Mouse (Mus musculus): ENCODE measurements around the gene Tex44. TPM values are rescaled to one million over a fixed set of nuclear protein-coding genes. Genes with fewer than 3 reads are reported as not detected.
A peak's percentile ranks its signal among the peaks of the same experiment; 100 is the strongest.
"Not testable (repeated sequence)": the region's sequence is repeated elsewhere in the genome, so short reads cannot be mapped to it uniquely, and the experiment has no call there.

The Tex44 gene
- polyA plus RNA-seq, 1 experiment from 2014 or later: not detected

GRCm38 (mm10) chr1:86449966-86450365 is 23.8 kb downstream of the Tex44 start:
- WGBS: 49% methylated on average over 6 of the region's 6 CpGs
- no peak for ATAC-seq (ENCODE audit: extremely low read depth, insufficient number of reproducible peaks, low FRiP score, low TSS enrichment)

GRCm38 (mm10) chr1:86452713-86453112 is 26.6 kb downstream of the Tex44 start:
- no peaks in the 10 kb centered on the region for H3K27me3 ChIP-seq (replicated peaks)
- H3K4me2 ChIP-seq: no peak overlapping the region
- H3K36me3 ChIP-seq: no peaks in the 10 kb centered on the region
- H3K4me3 ChIP-seq: no peak overlapping the region
- peaks cover 8% of the 10 kb centered on the region for H3K4me1 ChIP-seq
- no peak for ATAC-seq (ENCODE audit: extremely low read depth, insufficient number of reproducible peaks, low FRiP score, low TSS enrichment)
- no peak overlapping the region for H3K9ac ChIP-seq
- H3K27ac ChIP-seq (replicated peaks): no peak overlapping the region
- 70% methylated on average over 5 of the region's 5 CpGs for WGBS
- no peaks in the 10 kb centered on the region for H3K9me3 ChIP-seq

More at GRCm38 (mm10) chr1:86449966-86450365, 23.8 kb downstream of the Tex44 start:
- no peak overlapping the region for H3K9ac ChIP-seq
- peaks cover 15% of the 10 kb centered on the region for H3K4me1 ChIP-seq
- no peak overlapping the region for H3K4me3 ChIP-seq
- no peaks in the 10 kb centered on the region for H3K27me3 ChIP-seq (replicated peaks)
- no peak overlapping the region for H3K4me2 ChIP-seq
- no peaks in the 10 kb centered on the region for H3K36me3 ChIP-seq
- no peaks in the 10 kb centered on the region for H3K9me3 ChIP-seq
- no peak overlapping the region for H3K27ac ChIP-seq (replicated peaks)

GRCm38 (mm10) chr1:86456892-86457581 is 30.9 kb downstream of the Tex44 start:
- Histone ChIP-seq H3K4me2 (no peak overlapping the region), H3K9ac (no peak overlapping the region), H3K9me3 (no peaks in the 10 kb centered on the region), H3K4me1 (no peaks in the 10 kb centered on the region), H3K27ac (replicated peaks) (no peak overlapping the region), H3K27me3 (replicated peaks) (no peaks in the 10 kb centered on the region), H3K4me3 (no peak overlapping the region), H3K36me3 (no peaks in the 10 kb centered on the region)
- ATAC-seq (ENCODE audit: extremely low read depth, insufficient number of reproducible peaks, low FRiP score, low TSS enrichment): no peak
- 65% methylated on average over 13 of the region's 13 CpGs for WGBS

- H3K27ac ChIP-seq (replicated peaks): no peak overlapping the region
- ATAC-seq (ENCODE audit: extremely low read depth, insufficient number of reproducible peaks, low FRiP score, low TSS enrichment): no peak
- H3K4me1 ChIP-seq: no peaks in the 10 kb centered on the region
- WGBS: 72% methylated on average over 4 of the region's 4 CpGs
- no peaks in the 10 kb centered on the region for H3K9me3 ChIP-seq
- no peak overlapping the region for H3K9ac ChIP-seq
- H3K27me3 ChIP-seq (replicated peaks): no peaks in the 10 kb centered on the region
- H3K4me3 ChIP-seq: no peak overlapping the region
- no peak overlapping the region for H3K4me2 ChIP-seq
- no peaks in the 10 kb centered on the region for H3K36me3 ChIP-seq
Measured at GRCm38 (mm10) chr1:86459371-86459770, 33.2 kb downstream of the Tex44 start.

GRCm38 (mm10) chr1:86464223-86464874 is 38.2 kb downstream of the Tex44 start:
- H3K4me3 ChIP-seq: no peak overlapping the region
- no peak for ATAC-seq (ENCODE audit: extremely low read depth, insufficient number of reproducible peaks, low FRiP score, low TSS enrichment)

GRCm38 (mm10) chr1:86464875-86465224 is 38.7 kb downstream of the Tex44 start:
- Histone ChIP-seq H3K27ac (replicated peaks) (peak overlapping the region; percentile 59), H3K27me3 (replicated peaks) (no peaks in the 10 kb centered on the region), H3K36me3 (no peaks in the 10 kb centered on the region), H3K4me2 (no peak overlapping the region), H3K4me1 (peaks cover 20% of the 10 kb centered on the region), H3K9ac (no peak overlapping the region), H3K9me3 (0 out of 2 replicates have a peak, but pooled peaks cover 4% of the 10 kb centered on the region), H3K4me3 (no peak overlapping the region)
- WGBS: 25% methylated on average over 4 of the region's 4 CpGs
- no peak for ATAC-seq (ENCODE audit: extremely low read depth, insufficient number of reproducible peaks, low FRiP score, low TSS enrichment)

More at GRCm38 (mm10) chr1:86464223-86464874, 38.2 kb downstream of the Tex44 start:
- 62% methylated on average over 9 of the region's 9 CpGs for WGBS
- Histone ChIP-seq H3K4me2 (no peak overlapping the region), H3K27ac (replicated peaks) (peak overlapping the region; percentile 59), H3K36me3 (no peaks in the 10 kb centered on the region), H3K9ac (no peak overlapping the region), H3K9me3 (0 out of 2 replicates have a peak, but pooled peaks cover 4% of the 10 kb centered on the region), H3K27me3 (replicated peaks) (no peaks in the 10 kb centered on the region), H3K4me1 (peaks cover 15% of the 10 kb centered on the region)

GRCm38 (mm10) chr1:86467416-86467815 is 41.3 kb downstream of the Tex44 start:
- no peak overlapping the region for H3K27ac ChIP-seq (replicated peaks)
- no peak for ATAC-seq (ENCODE audit: extremely low read depth, insufficient number of reproducible peaks, low FRiP score, low TSS enrichment)
- H3K27me3 ChIP-seq (replicated peaks): no peaks in the 10 kb centered on the region
- H3K4me3 ChIP-seq: no peak overlapping the region
- H3K9me3 ChIP-seq: 0 out of 2 replicates have a peak, but pooled peaks cover 4% of the 10 kb centered on the region
- no peaks in the 10 kb centered on the region for H3K36me3 ChIP-seq
- 78% methylated on average over 8 of the region's 8 CpGs for WGBS
- H3K9ac ChIP-seq: no peak overlapping the region
- peaks cover 45% of the 10 kb centered on the region for H3K4me1 ChIP-seq
- H3K4me2 ChIP-seq: no peak overlapping the region

GRCm38 (mm10) chr1:86469876-86470275 is 43.7 kb downstream of the Tex44 start:
- no peak overlapping the region for H3K4me3 ChIP-seq
- WGBS: 91% methylated on average over 4 of the region's 4 CpGs
- H3K9ac ChIP-seq: peak overlapping the region; percentile 45; the same call in 1 of the 2 replicates
- H3K36me3 ChIP-seq: no peaks in the 10 kb centered on the region
- no peak for ATAC-seq (ENCODE audit: extremely low read depth, insufficient number of reproducible peaks, low FRiP score, low TSS enrichment)
- H3K27ac ChIP-seq (replicated peaks): peak overlapping the region; percentile 99
- peaks cover 54% of the 10 kb centered on the region for H3K4me1 ChIP-seq
- H3K4me2 ChIP-seq: no peak overlapping the region
- 0 out of 2 replicates have a peak, but pooled peaks cover 4% of the 10 kb centered on the region for H3K9me3 ChIP-seq
- H3K27me3 ChIP-seq (replicated peaks): no peaks in the 10 kb centered on the region

- WGBS: 13% methylated on average over 12 of the region's 12 CpGs
- Histone ChIP-seq H3K9ac (peak overlapping the region; percentile 45), H3K36me3 (no peaks in the 10 kb centered on the region), H3K27ac (replicated peaks) (peak overlapping the region; percentile 99), H3K27me3 (replicated peaks) (no peaks in the 10 kb centered on the region), H3K4me3 (peak overlapping the region; percentile 19; the same call in 1 of the 2 replicates), H3K9me3 (0 out of 2 replicates have a peak, but pooled peaks cover 4% of the 10 kb centered on the region), H3K4me2 (peak overlapping the region; percentile 54), H3K4me1 (peaks cover 48% of the 10 kb centered on the region)
- ATAC-seq (ENCODE audit: extremely low read depth, insufficient number of reproducible peaks, low FRiP score, low TSS enrichment): peak; percentile 80
Measured at GRCm38 (mm10) chr1:86470519-86471181, 44.5 kb downstream of the Tex44 start.

- peaks cover 48% of the 10 kb centered on the region for H3K4me1 ChIP-seq
- H3K4me2 ChIP-seq: peak overlapping the region; percentile 59
- H3K27ac ChIP-seq (replicated peaks): peak overlapping the region; percentile 99
- WGBS: 66% methylated on average over 11 of the region's 11 CpGs
- H3K4me3 ChIP-seq: peak overlapping the region; percentile 24; the same call in 1 of the 2 replicates
- not testable (repeated sequence) for H3K9me3 ChIP-seq; ATAC-seq (ENCODE audit: extremely low read depth, insufficient number of reproducible peaks, low FRiP score, low TSS enrichment); H3K27me3 ChIP-seq (replicated peaks); H3K36me3 ChIP-seq
- H3K9ac ChIP-seq: peak overlapping the region; percentile 78
Measured at GRCm38 (mm10) chr1:86471504-86471961, 45.4 kb downstream of the Tex44 start.
